Mouse (Mus musculus): ENCODE measurements around the gene Chmp1a. TPM values are rescaled to one million over a fixed set of nuclear protein-coding genes. Genes with fewer than 3 reads are reported as not detected.
"Not testable (repeated sequence)": the region's sequence is repeated elsewhere in the genome, so short reads cannot be mapped to it uniquely, and the experiment has no call there.

Chmp1a gene
- 100 to 1,000 TPM; 102 to 111 TPM for total RNA-seq (2021)
- long read RNA-seq, experiment 1, partial matches to known transcripts, result 2 of 86 reads
- long read RNA-seq, experiment 1, other reads (novel, unspliced or antisense), result 80 of 86 reads
- long read RNA-seq, experiment 2, partial matches to known transcripts, result 4 of 72 reads
- long read RNA-seq, experiment 2, other reads (novel, unspliced or antisense), result 65 of 72 reads

- TF ChIP-seq CTCF (conservative IDR thresholded peaks at IDR 0.05), result peak; percentile 86
- DNase-seq (ENCODE audit: low spot score in 2 of 2), result peak; percentile 80 to 83
- Histone ChIP-seq H3K27ac (peak within 1 kb of the TSS; percentile 91), H3K4me3 (peak within 1 kb of the TSS; percentile 84)
Observed at GRCm38 (mm10) chr8:123212321-123213117, at the start of gene Chmp1a, which contains the start of gene Spata33. Gene Chmp1a, minus strand, starts transcription at chr8:123212763. Gene Spata33, plus strand, starts transcription at chr8:123212832.

- peak overlapping the region; percentile 51; the same call in 1 of the 2 replicates for H3K27ac ChIP-seq
- not testable (repeated sequence) for DNase-seq (ENCODE audit: low spot score in 2 of 2); H3K4me3 ChIP-seq
Observed at GRCm38 (mm10) chr8:123257593-123257992, 45.0 kb upstream of the Chmp1a start.

- Histone ChIP-seq H3K4me3 (no peak overlapping the region), H3K27ac (peak overlapping the region; percentile 99; the same call in 1 of the 2 replicates)
- peak in 1 of 2 experiments; percentile 37 for DNase-seq (ENCODE audit: low spot score in 2 of 2)
- no peak for TF ChIP-seq CTCF (conservative IDR thresholded peaks at IDR 0.05)
Observed at GRCm38 (mm10) chr8:123257114-123257513, 44.6 kb upstream of the Chmp1a start.

- TF ChIP-seq CTCF (conservative IDR thresholded peaks at IDR 0.05), result peak; percentile 41
- DNase-seq (ENCODE audit: low spot score in 2 of 2), result no peak
- peak overlapping the region; percentile 99 for H3K27ac ChIP-seq
Observed at GRCm38 (mm10) chr8:123255170-123255569, 42.6 kb upstream of the Chmp1a start.

GRCm38 (mm10) chr8:123254099-123254885, 41.7 kb upstream of the Chmp1a start, which contains the start of the genes Zfp276 and Vps9d1:
Gene Zfp276, plus strand, starts transcription at chr8:123254195.
Gene Vps9d1, minus strand, starts transcription at chr8:123254348.
- peak within 1 kb of the TSS; percentile 99 for H3K27ac ChIP-seq
- peak; percentile 68 to 83 for DNase-seq (ENCODE audit: low spot score in 2 of 2)
- H3K4me3 ChIP-seq, result peak within 1 kb of the TSS; percentile 98
- 0 out of 2 replicates have a peak, but pooled peaks have one; percentile 17 for TF ChIP-seq CTCF (conservative IDR thresholded peaks at IDR 0.05)

More at GRCm38 (mm10) chr8:123255170-123255569, 42.6 kb upstream of the Chmp1a start:
- H3K4me3 ChIP-seq, result peak overlapping the region; percentile 98

- peak overlapping the region; percentile 98 for H3K4me3 ChIP-seq
- no peak for DNase-seq (ENCODE audit: low spot score in 2 of 2)
Observed at GRCm38 (mm10) chr8:123253451-123254098, 41.0 kb upstream of the Chmp1a start.

GRCm38 (mm10) chr8:123252925-123253324, 40.4 kb upstream of the Chmp1a start:
- Histone ChIP-seq H3K27ac (peak overlapping the region; percentile 99; the same call in 1 of the 2 replicates), H3K4me3 (peak overlapping the region; percentile 98)
- no peak for DNase-seq (ENCODE audit: low spot score in 2 of 2)
- TF ChIP-seq CTCF (conservative IDR thresholded peaks at IDR 0.05), result no peak

More at GRCm38 (mm10) chr8:123253451-123254098, 41.0 kb upstream of the Chmp1a start:
- H3K27ac ChIP-seq, result peak overlapping the region; percentile 99
- TF ChIP-seq CTCF (conservative IDR thresholded peaks at IDR 0.05), result no peak

- TF ChIP-seq CTCF (conservative IDR thresholded peaks at IDR 0.05), result no peak
- no peak overlapping the region for H3K27ac ChIP-seq
- no peak overlapping the region for H3K4me3 ChIP-seq
- DNase-seq (ENCODE audit: low spot score in 2 of 2), result no peak
Observed at GRCm38 (mm10) chr8:123250940-123251339, 38.4 kb upstream of the Chmp1a start.

GRCm38 (mm10) chr8:123248596-123248995, 36.0 kb upstream of the Chmp1a start:
- H3K27ac ChIP-seq, result no peak overlapping the region
- TF ChIP-seq CTCF (conservative IDR thresholded peaks at IDR 0.05), result no peak
- no peak overlapping the region for H3K4me3 ChIP-seq
- DNase-seq (ENCODE audit: low spot score in 2 of 2), result no peak

GRCm38 (mm10) chr8:123247748-123248147, 35.2 kb upstream of the Chmp1a start:
- Histone ChIP-seq H3K27ac (no peak overlapping the region), H3K4me3 (no peak overlapping the region)
- TF ChIP-seq CTCF (conservative IDR thresholded peaks at IDR 0.05), result no peak
- DNase-seq (ENCODE audit: low spot score in 2 of 2), result no peak

- DNase-seq (ENCODE audit: low spot score in 2 of 2), result no peak
- TF ChIP-seq CTCF (conservative IDR thresholded peaks at IDR 0.05), result no peak
- no peak overlapping the region for H3K27ac ChIP-seq
- H3K4me3 ChIP-seq, result no peak overlapping the region
Observed at GRCm38 (mm10) chr8:123245543-123245942, 33.0 kb upstream of the Chmp1a start.

GRCm38 (mm10) chr8:123244382-123244781, 31.8 kb upstream of the Chmp1a start:
- no peak for TF ChIP-seq CTCF (conservative IDR thresholded peaks at IDR 0.05)
- Histone ChIP-seq H3K27ac (no peak overlapping the region), H3K4me3 (no peak overlapping the region)
- no peak for DNase-seq (ENCODE audit: low spot score in 2 of 2)
